10 mouse cellular contexts compared by ENCODE assay signal in genomic region chr1:125525965-125526665, GRCm38 (mm10). TPM values are rescaled to one million over a fixed set of nuclear protein-coding genes. Genes with fewer than 3 reads are reported as not detected.
DNase-seq lines count a peak whose midpoint lies in the region; ATAC-seq lines count a peak whose summit lies in the region.
"Had no signal": no experiment of that assay in that cellular context is flagged by ENCODE, and none has a peak within 500 bp of the region (broad histone marks: within the 10 kb centered on the region; RNA-seq: fewer than 3 reads in every experiment).

No protein-coding gene starts in this region.

- H3K27me3 ChIP-seq in lung, embryonic 15.5 days: no peaks in the 10 kb centered on the region
- H3K27me3 ChIP-seq in hindbrain, embryonic 13.5 days: no peaks in the 10 kb centered on the region
- no peaks in the 10 kb centered on the region for H3K27me3 ChIP-seq in hindbrain, embryonic 10.5 days (ENCODE audit: insufficient read depth, poor library complexity, severe bottlenecking)
- H3K27me3 ChIP-seq: embryonic facial prominence, embryonic 13.5 days; neural tube, embryonic 12.5 days had no signal

- intact Hi-C loops in heart, postnatal 14 days (cut with DNase I): no loop called here

- peaks cover 7% of the 10 kb centered on the region; the same call in 1 of the 2 replicates for H3K4me1 ChIP-seq in lung, embryonic 15.5 days
- H3K4me1 ChIP-seq in hindbrain, embryonic 13.5 days (replicated peaks): no peaks in the 10 kb centered on the region
- no peaks in the 10 kb centered on the region for H3K4me1 ChIP-seq in hindbrain, embryonic 10.5 days (replicated peaks)
- H3K4me1 ChIP-seq: embryonic facial prominence, embryonic 13.5 days; neural tube, embryonic 12.5 days had no signal

- H3K4me2 ChIP-seq in lung, embryonic 15.5 days: no peak overlapping the region
- H3K4me2 ChIP-seq in hindbrain, embryonic 13.5 days: no peak overlapping the region
- H3K4me2 ChIP-seq: embryonic facial prominence, embryonic 13.5 days; neural tube, embryonic 12.5 days had no signal

- H3K36me3 ChIP-seq in lung, embryonic 15.5 days: no peaks in the 10 kb centered on the region
- H3K36me3 ChIP-seq in hindbrain, embryonic 13.5 days: no peaks in the 10 kb centered on the region
- H3K36me3 ChIP-seq in hindbrain, embryonic 10.5 days: no peaks in the 10 kb centered on the region
- H3K36me3 ChIP-seq: embryonic facial prominence, embryonic 13.5 days; neural tube, embryonic 12.5 days had no signal

- H3K27ac ChIP-seq in lung, embryonic 15.5 days: no peak overlapping the region
- no peak overlapping the region for H3K27ac ChIP-seq in hindbrain, embryonic 13.5 days
- no peak overlapping the region for H3K27ac ChIP-seq in hindbrain, embryonic 10.5 days
- H3K27ac ChIP-seq: embryonic facial prominence, embryonic 13.5 days; neural tube, embryonic 12.5 days had no signal

- peak; percentile 78; the same call in 1 of the 2 replicates for ATAC-seq in lung, embryonic 15.5 days (ENCODE audit: borderline replicate concordance, extremely low read depth, low FRiP score, low TSS enrichment)
- no peak for ATAC-seq in hindbrain, embryonic 13.5 days (ENCODE audit: low FRiP score)

- H3K4me3 ChIP-seq in lung, embryonic 15.5 days: no peak overlapping the region
- no peak overlapping the region for H3K4me3 ChIP-seq in hindbrain, embryonic 13.5 days
- no peak overlapping the region for H3K4me3 ChIP-seq in hindbrain, embryonic 10.5 days
- H3K4me3 ChIP-seq: embryonic facial prominence, embryonic 13.5 days; neural tube, embryonic 12.5 days had no signal

- DNase-seq in 3T3-L1 (ENCODE audit: low read depth, low spot score): peak; percentile 81
- peak; percentile 87 for DNase-seq in Muller cell, postnatal 12 days (ENCODE audit: inconsistent ontology term)
- DNase-seq in heart, postnatal 14 days: peak; percentile 27 to 57
- DNase-seq in hindbrain, embryonic 10.5 days (ENCODE audit: low spot score): no peak
- DNase-seq in right cerebral cortex, adult 18-20 months: no peak
- no peak for DNase-seq in natural killer cell, adult 2 months (ENCODE audit: low spot score in 2 of 2)

- WGBS in lung, embryonic 15.5 days: 34% methylated on average over 7 of the region's 7 CpGs
- 67% methylated on average over 7 of the region's 7 CpGs for WGBS in hindbrain, embryonic 13.5 days
- 77% methylated on average over 7 of the region's 7 CpGs for WGBS in hindbrain, embryonic 10.5 days

- H3K9me3 ChIP-seq in lung, embryonic 15.5 days: no peaks in the 10 kb centered on the region
- no peaks in the 10 kb centered on the region for H3K9me3 ChIP-seq in hindbrain, embryonic 13.5 days
- H3K9me3 ChIP-seq in hindbrain, embryonic 10.5 days: no peaks in the 10 kb centered on the region
- H3K9me3 ChIP-seq: embryonic facial prominence, embryonic 13.5 days; neural tube, embryonic 12.5 days had no signal

- H3K9ac ChIP-seq in lung, embryonic 15.5 days: no peak overlapping the region
- no peak overlapping the region for H3K9ac ChIP-seq in hindbrain, embryonic 13.5 days
- H3K9ac ChIP-seq: embryonic facial prominence, embryonic 13.5 days; neural tube, embryonic 12.5 days had no signal

RNA-seq across cellular contexts. Expression of gene Slc35f5, which starts 34.3 kb away (rescaled TPM):
- total RNA-seq in heart, postnatal 14 days (2021): 100 to 1,000 TPM in 1 of 2 experiments, 10 to 100 TPM in 1; 93.9 to 118 TPM
- polyA plus RNA-seq in lung, embryonic 15.5 days (2015; fragmentation: Nextera tagmentation; extraction: Ambion mirVana): 49.1 and 53.0 TPM in 2 replicates
- 27.7 and 34.8 TPM in 2 replicates for polyA plus RNA-seq in hindbrain, embryonic 13.5 days (2015; fragmentation: Nextera tagmentation; extraction: Ambion mirVana)
- 21.2 and 21.3 TPM in 2 replicates for polyA plus RNA-seq in hindbrain, embryonic 10.5 days (2016; fragmentation: Nextera tagmentation; extraction: Ambion mirVana)

Comparison
In these comparisons a context has a peak if more than half of its experiments do, and no peak if none do; other contexts are left out.
1. DNase-seq: peak in 3T3-L1 (single experiment), Muller cell, postnatal 12 days (single experiment) and heart, postnatal 14 days (2 of 2); none in hindbrain, embryonic 10.5 days (single experiment), right cerebral cortex, adult 18-20 months (single experiment) and natural killer cell, adult 2 months (0 of 2).